Mouse (Mus musculus): ENCODE data around the gene Brap.
"Not testable (repeated sequence)": the region's sequence is repeated elsewhere in the genome, so short reads cannot be mapped to it uniquely, and the experiment has no call there.

Brap gene

DNA sequence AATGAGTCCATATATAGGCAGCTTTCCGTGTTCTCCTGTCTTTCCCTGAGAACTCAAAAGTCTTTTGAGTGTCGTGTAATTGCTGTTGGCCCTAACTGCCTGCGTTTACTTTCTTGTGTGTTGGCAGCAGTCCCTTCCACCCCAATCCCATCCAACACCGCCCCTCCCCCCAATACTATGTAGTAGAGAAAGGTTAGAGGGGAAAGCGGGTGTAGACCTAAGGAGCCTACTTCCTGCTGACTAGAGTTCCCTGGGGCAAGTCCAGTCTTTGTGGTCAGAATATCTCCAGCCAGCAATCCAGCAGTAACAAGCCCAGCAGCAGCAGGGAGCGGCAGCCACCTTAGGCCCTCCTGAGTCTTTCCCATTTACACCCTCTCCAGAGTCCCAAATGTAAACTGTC, 8.0 kb downstream of the Brap start:
- DNase-seq (ENCODE audit: low spot score), result no peak

DNA sequence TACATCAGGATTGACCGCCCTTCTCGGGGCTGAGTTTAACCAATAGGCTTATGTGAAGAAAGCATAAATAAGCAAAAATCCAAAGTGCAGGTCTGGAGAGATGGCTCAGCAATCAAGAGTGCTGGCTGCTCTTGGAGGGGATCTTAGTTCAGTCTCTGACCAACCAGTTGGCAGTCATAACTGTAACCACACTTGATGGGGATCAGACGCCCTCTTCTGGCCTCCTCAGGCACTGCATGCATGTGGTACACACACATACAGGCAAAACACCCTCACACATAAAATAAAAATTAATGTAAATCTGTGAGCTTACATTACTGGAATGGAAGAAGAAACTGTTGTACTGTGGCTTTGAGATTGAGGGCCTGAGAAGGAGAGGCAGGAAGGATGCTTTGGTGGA, 10.0 kb downstream of the Brap start:
- DNase-seq (ENCODE audit: low spot score), result peak; percentile 25

DNA sequence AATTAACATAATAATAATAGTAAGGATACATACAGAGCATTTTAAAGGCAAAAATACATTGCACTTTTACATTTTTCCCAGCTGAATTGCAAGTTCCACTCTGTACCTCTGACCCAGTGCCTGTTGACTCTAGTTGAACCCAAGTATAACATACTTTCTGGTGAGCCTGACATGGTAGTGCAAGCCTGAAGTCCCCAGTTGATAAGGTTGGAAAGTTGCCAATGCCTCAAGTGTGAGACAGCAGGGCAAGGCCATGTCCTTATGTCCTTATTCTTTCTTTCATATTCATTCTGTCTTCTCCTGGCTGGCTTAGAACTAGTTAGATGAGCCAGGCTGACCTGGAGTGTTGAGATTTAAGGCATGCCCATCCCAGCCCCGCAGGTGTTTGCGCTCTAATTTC, 21.9 kb downstream of the Brap start:
- no peak for DNase-seq (ENCODE audit: low spot score)

DNA sequence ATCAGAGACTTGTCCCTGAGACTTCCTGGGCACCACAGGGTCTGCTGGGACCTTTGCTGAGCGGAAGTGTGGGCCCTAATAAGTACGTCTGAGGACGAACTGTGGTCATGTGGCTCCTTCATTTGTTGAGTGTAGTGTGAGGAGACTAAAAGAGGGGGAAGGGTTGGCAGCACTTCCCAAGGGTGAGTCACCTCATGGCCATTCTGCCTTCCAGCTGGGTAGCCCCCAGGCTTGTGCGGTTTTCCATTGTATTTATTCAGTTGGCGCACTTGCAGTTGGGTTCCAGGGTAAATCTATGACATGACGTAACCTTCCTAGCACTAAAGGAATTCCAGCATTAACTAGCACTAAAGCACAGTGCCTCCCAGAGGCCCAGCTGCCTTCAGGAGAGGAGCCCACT, 25.1 kb downstream of the Brap start:
- no peak for DNase-seq (ENCODE audit: low spot score)

DNA sequence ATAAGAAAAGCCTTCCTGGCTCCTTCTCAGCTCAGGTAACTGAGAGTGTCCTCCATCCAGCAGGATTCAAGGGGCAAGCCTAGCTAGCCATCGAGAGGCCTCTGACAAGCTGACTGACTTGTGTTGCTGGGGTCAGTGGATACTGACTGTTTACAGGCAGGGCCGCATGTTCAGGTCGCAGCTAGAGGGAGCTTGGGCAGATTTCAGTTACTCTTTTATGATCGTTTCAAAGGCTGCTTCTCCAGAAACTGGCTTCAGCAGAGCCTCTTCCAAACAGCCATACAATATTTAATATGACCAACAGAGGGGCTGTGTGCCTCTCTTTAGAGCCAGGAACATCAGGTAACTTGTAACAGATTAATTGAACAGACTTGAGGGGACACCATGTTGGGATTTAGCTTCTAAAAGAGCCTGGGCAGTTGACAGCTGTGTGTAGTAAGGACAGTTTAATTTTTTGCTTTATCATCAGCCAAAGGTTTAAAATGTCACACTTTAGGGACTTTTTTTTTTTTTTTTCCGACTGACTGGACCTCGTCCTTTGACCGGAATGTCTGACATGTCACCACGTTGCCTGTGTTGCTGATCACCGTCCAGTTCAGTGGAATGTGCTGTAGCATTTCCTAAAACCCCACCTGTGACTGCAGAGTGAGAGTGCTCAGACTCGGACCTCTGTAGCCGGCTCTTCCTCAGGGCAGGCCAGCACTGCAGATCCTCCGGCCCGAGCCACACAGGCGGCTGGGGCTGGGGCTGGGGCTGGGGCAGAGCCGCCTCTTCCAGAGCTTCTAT, 25.9 kb downstream of the Brap start:
- no peak for DNase-seq (ENCODE audit: low spot score)

DNA sequence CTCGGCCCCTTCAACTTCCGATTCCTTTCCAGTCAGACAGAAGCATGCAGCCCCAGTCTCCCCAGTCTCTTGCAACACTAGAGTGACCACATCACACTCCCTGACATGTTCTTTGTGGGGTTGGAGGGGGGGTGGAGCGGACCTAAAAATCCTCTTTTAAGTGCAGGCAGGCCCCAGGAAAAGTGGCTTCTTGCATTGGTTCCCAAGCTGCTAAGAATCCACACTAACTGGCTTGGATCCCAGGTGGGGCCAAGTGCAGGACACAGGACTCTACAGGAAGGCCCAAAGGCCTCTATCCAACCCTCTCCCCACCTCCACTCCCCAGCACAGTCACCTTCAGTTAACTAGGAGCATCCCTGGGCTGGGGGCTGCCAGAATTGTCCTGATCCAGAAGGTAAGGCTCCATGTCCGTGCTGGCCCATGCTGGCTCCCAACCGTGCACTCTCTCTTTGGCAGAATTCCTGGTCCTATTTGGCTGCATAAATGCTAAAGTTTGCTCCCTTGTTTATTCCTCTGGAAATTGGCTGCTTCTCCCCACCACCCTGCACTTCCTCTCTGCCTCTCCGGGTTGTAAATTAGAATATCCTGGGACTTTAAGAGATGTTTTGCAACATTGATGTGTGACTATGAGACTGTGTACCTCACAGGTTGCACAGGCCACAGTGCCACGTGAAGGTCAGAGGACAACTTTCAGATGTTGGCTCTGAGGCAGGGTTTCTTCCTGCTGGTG, 30.3 kb downstream of the Brap start:
- no peak for DNase-seq (ENCODE audit: low spot score)

DNA sequence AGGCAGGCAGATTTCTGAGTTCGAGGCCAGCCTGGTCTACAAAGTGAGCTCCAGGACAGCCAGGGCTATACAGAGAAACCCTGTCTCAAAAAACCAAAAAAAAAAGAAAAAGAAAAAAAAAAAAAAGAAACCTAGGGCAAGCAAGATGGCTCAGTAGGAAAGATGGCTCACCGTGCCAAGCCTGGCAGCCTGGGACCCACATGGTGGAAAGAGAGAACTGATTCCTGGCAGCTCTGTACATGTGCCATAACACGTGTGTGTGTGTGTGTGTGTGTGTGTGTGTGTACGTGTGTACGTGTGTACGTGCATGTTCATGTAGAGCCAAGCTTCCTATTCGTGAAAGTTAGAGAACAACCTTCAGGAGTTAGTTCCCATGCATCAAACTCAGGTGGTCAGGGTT, 31.1 kb downstream of the Brap start:
- not testable (repeated sequence) for DNase-seq (ENCODE audit: low spot score)

DNA sequence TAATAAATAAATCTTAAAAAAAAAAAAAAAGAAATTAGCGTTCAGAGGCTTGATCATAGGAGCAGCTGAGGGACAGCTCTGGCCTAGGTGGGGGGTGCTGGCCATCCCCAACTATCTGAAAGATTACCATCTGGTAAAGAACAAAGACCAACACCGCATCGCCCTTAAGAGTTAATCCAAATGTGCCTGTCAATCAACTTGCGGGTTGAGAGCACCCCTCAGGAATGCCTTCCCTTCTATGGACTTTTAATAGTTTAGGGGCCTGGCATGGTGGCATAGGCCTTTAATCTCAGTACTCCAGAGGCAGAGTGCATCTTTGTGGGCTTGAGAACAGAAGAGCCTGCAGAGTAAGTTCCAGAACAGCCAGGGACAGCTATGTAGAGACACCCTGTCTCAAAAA, 32.5 kb downstream of the Brap start:
- no peak for DNase-seq (ENCODE audit: low spot score)

DNA sequence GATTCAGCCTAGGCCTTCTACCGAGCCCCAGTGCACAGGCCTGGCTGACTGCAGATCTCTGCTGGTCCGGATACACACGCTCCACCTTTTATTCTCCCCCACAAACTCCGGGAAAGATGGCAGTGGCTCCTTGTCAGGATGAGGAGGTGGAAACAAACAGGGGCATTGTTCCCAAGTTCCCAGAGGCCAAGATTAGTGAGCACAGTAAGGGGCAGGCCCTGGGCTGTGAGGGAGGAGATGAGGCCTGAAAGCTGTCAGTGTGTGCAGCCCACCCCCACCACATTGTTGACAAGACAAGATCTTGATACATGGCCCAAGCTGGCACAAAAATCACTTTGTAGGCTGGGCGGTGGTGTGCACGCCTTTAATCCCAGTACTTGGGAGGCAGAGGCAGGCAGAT, 36.4 kb downstream of the Brap start:
- peak; percentile 10 for DNase-seq (ENCODE audit: low spot score)

DNA sequence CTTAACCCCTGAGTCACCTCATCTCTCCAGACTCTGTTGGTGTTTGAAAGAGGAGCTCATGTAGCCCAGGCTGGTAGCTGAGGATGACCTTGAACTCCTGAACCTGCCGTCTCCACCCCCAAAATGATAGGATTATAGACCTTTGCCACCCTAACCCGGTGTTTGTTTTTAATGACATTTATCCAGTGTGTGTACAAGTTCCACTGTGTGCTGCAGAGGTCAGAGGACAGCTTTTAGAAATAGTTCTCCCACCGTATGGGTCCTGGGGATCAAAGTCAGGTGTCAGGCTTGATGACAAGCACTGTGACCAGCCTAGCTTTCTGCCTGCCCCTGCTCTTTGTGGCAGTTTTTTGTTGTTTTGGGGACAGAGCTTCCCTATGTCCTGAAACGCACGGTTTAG, 39.5 kb downstream of the Brap start:
- no peak for DNase-seq (ENCODE audit: low spot score)

DNA sequence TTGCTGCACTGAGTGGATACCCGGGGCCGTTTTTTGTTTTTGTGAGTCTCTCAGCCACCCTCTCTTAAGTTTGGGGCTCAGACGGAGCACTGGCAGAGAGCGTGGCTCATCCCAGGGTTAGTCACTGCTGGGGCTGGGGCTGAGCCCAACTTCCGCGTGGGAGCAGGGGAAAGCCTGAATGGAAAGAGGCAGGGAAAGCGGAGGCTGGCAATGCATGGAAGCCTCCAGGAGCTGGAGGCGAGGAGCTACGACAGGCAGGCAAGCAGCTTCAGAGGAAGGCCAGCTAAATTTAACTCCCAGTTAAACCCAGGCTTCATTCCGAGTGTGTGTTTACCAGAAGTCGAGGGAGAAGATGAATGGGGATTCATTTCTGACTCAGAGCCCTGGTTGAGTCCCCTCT, 40.1 kb downstream of the Brap start:
- DNase-seq (ENCODE audit: low spot score), result no peak

DNA sequence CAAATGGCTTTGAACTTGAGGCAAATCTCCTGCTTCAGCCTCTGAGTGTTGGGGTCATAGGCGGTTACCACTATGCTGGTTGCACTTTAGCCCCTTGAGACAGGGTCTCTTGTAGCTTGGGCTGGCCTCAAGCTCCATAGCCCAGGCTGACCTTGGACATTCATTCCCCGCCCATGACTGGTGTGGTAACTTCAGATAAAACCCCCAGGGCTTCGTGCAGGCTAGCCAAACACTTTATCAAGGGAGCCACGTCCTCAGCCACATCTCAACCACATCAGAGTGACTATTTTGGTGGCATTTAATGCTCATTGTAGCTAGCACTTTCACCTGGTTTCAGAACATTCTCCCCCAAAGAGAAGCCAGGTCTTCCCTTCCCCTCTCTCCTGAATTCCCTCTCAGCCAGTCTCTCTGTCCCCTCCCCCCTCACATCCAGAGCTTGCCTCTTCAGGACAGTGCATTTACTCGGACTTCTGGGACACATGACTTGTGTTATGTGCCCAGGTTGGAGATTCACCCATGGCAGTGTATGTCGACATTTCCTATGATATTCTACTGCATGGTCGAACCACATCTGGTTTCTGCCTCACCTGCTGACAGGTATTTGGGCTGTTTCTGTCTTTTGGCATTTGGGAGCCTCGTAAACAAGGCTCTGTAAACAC, 40.9 kb downstream of the Brap start:
- peak; percentile 12 for DNase-seq (ENCODE audit: low spot score)

DNA sequence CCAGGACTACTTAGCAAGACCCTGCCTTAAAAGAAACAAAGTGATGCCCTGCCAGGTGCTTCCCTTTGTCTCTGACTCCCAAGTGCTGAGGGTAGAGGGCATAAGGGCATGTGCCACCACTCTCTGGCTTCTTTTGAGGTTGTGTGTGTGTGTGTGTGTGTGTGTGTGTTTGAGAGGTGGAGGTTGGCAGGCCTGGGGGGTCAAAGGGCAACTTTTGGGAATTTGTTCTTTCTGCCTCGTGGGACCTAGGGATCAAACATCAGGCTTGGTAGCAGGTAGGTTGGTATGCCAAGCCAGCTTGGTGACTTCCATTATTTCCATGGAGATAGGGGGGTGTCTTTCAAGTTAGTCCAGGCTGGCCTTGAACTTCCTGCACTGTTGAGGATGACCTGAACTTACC, 43.0 kb downstream of the Brap start:
- DNase-seq (ENCODE audit: low spot score), result no peak

DNA sequence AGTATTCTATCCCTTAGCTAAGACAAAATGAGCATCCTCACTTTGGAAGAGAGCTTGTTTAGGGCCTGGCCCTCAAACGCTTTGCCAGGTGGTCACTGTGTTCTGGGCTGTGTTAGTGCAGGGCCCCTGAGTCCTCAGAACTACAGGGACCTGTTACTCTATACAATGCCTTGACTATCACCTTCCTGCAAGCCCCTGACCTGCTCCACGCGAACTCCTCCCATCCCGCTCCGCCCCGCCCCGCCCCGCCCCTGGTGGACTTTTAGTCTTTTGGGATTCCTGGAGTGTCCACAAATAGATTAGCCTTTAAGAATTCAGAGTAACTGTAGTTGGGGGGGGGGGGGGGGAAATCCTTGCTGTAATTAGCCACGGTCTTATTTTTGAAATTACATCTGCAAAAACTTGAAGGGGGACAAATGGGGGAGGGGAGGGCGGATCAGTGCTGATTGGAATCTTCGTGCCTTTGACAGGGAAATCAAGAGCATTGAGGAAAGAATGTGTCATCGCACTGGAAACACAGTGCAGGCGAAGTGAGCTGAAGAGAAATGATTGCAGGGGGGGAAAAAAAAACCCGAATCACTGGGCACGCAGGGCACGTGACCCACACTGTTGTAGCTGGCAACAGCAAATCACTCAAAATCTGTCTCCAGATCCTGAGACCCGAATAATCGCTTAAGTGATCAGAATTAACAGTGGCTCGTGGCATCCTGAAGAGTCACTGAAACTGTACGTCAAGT, 44.3 kb downstream of the Brap start:
- DNase-seq (ENCODE audit: low spot score), result peak; percentile 48

DNA sequence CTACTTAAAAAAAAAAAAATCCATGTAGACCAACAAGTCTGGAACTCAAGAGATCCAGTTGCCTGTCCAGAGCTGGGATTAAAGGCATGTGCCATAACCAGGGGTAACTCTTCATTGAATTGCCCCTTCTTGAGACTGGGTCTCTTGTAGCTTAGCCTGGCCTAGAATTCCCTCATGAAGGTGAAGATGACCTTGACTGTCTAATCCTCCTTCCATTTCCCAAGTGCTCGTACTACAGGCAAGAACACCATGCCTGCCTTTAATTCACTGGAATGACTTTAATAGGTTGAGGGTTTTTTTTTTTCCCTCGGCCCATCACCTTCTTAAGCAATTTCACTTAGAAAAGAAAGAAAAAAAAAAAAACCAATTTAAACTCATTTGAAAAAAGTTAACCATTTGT, 50.0 kb downstream of the Brap start:
- DNase-seq (ENCODE audit: low spot score), result no peak

DNA sequence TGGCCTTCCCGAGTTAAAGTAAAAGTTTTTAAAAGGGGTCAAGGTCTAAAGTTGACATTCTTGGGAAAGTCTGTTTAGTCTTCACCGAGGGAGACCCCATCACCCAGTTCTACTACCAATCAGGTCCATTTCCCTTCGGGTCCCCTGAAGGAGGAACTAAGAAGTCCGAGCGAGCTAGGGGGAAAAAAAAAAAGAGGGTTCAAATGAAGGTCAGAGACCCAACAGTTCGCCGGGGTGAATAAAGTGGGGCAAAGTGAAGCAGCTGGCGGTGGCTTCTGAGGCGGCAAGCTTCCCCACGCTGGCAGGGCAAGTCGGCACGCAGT, 50.4 kb downstream of the Brap start:
- peak; percentile 69 for DNase-seq (ENCODE audit: low spot score)

DNA sequence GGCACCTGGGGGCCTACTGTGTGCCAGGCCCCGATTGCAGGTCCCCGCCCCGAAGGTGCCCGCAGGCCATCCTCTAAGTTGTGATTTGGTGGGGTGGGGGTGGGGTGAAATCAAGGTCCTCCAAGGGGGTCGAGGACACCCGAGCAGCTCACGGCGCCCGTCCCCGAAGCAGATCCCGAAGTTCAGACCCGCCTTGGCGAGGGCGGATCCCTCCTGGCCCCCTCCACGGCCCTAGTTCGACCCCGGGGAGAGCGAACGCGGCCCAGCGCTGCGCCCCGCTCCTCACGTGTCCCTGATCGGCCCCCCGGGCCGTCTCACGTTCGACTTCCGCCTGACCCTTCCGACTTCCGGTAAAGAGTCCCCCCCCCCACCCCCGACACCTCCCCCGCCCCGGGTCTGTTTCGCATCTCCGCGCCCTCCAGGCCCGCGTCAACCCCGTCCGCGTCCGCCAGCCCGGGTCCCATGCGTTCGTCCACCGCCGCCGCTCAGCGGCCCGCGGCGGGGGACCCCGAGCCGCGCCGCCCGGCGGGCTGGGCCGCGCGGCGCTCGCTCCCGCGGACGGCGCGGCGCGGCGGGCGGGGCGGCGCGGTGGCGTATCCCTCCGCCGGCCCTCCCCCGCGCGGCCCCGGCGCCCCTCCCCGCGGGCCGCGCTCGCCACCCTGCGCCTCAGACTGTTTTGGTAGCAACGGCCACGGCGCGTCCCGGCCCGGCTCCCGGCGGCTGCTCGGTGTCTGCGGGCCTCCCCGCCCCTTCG, 51.0 kb downstream of the Brap start, which contains the start of gene Atxn2:
Atxn2 (plus strand) TSS at position 164 of the 754 bp plus-strand sequence.
- DNase-seq (ENCODE audit: low spot score), result peak; percentile 86

DNA sequence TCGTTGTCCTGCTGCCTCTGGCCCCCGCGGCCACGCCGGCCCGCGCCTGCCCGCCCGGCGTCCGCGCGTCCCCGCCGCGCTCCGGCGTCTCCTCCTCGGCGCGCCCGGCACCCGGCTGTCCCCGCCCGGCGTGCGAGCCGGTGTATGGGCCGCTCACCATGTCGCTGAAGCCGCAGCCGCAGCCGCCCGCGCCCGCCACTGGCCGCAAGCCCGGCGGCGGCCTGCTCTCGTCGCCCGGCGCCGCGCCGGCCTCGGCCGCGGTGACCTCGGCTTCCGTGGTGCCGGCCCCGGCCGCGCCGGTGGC, 51.5 kb downstream of the Brap start:
- DNase-seq (ENCODE audit: low spot score), result no peak

DNA sequence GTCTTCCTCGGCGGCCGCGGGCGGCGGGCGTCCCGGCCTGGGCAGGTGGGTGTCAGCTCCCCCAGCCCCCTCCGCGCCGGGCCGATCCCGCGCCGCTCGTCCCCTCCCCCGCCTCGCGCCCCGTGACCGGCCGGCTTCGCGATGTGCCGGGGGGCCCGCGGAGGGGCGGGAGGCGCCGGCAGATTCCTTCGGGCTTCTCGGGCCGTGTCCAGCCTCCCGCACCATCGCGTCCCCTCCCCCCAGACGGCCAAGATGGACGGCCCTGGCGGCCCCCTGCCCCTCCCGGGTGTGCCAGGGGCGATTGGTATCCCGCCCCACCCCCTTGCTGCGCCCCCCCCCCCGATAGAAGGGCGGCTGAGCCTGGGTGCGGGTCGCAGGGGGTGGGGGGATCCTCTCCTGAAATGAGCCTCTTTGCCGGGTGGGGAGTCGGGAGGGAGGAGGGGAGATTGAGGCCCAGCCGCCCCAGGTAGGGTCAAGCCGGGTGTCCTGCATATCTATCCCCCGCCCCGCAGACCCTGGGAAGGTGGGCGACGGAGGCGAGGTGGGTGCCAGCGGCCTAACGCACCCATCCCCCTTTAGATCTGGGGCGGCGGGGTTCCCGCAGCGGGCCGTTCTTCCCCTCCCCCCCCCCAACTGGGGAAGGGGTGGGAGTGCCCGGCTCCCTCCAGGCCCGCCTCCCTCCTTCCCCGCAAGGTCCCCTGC, 52.0 kb downstream of the Brap start:
- DNase-seq (ENCODE audit: low spot score), result peak; percentile 59

DNA sequence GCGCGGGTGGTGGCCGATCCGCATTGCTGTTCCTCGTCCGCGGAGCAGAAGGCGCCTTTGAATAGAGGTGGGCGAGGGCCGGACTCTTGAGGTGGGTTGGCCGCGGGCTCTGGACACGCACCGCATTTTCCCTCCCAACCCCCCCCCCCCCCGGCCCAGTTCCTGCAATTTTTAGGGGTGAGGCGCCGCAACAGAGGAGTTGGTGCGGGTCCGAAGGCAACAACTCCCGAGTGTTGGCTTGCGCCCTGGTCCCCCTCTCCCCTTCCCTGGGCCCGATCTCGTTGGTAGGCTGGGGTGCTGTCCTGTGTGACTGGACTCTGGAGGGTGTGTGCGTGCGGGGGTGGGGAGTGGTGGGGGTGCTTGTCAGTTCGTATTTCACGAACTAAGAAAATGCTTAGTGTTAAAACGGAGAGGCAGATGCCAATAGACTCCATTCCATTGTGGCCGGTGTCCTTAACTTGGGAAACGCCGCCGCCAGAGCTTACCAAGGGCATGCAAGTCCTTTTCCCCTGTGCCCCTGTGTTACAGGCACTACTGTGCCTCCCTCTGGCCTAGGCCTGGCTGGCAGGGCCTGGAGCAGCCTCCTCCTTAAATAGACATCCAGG, 52.7 kb downstream of the Brap start:
- peak; percentile 76 for DNase-seq (ENCODE audit: low spot score)

DNA sequence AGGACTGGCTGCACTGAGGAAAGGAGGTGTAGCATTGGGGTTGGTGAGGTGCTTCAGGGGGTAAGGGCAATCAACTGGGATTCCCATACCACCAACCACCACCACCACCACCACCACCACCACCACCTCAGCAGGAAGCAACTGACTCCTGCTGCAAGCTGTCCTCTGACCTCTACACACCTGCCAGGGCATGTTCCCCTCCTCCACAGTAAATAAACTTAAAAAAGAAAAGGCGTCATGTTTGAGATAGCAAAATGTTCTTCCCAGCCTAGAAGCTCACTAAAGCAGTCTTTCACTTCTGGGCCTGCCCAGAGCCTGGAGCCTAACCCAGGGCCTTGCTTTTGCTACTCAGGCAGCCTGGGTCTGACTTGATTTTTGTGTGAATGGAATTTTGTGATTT, 54.0 kb downstream of the Brap start:
- DNase-seq (ENCODE audit: low spot score), result no peak

Measured in embryo, embryonic 10.5 days (tissue).